Mouse (Mus musculus): ENCODE measurements around the gene Smad1.

The Smad1 gene

DNA sequence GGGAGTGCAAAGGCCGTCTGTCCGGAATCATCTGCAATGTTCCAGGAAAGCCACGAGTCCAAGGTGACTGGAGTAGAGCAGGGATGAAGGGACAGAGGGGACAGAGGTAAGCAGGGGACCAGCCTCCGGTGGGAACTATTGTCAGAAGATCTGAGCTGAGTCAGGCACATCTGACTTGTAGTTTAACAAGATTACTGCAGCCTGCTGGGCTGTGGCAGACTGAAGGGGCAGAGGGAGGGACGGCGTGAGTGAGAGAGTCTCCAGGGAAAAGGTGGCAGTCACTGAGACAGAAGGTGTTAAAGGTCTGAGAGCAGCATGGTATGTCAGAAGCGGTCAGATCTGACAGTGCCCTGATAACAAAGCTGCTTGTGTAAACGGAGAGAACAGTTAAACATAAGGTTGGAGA lies 16.5 kb downstream of the Smad1 start:
- DNase-seq (ENCODE audit: low read depth), result no peak

DNA sequence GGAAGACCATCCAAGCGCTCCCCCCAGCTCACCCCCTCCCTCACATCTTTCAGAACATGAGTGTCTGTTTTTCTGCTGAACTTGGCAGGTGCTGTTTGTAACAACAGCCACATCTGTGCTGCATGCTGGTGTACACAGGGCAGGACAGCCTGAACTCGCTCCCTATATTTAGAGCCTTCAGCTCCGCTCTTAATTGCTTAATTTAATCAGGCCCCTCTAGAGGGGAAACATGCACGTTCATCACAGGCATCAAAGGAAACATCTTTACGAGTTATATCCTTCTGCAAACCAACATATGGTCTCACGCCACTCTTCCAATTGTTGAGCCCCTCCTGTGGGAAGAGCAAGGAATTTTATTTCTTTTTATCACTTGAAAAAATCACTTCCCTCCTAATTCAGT lies 17.5 kb downstream of the Smad1 start:
- no peak for DNase-seq (ENCODE audit: low read depth)

DNA sequence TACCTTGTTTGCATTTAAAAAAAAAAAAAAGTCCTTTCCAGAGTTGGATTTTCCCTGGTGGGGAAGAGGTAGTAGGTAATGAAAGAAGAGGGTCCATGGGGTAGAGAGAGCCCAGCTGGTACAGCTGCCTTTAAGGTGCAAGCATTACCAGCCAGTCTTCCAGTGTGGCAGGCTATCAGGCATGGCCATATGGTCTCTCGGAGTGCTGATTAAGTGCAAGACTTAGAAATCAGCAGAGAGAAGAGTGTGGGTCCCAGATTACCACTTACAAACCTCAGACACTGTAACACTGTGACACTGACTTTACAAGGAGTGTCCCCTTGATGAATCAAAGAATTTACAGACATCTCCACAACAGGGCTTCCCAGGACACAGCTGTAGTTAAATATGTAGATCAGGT lies 18.9 kb downstream of the Smad1 start:
- no peak for DNase-seq (ENCODE audit: low read depth)

DNA sequence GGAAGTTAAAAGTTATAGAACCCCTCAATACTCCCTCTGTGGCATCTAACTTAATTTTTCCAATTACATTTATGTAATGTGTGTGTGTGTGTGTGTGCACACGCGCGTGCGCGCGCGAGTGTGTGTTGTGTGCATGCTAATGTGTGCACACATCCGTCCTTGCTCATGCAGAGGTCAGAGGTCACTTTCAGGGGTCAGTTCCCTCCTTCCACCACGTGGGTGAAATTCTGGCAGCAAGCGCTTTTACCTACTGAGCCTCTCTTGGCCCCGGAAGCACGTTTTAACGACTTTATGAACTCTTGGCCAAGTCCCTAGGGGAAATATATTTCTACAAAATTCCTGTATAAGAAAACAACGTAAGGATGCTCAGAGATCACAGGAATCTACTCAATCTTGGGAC lies 19.3 kb downstream of the Smad1 start:
- DNase-seq (ENCODE audit: low read depth), result no peak

DNA sequence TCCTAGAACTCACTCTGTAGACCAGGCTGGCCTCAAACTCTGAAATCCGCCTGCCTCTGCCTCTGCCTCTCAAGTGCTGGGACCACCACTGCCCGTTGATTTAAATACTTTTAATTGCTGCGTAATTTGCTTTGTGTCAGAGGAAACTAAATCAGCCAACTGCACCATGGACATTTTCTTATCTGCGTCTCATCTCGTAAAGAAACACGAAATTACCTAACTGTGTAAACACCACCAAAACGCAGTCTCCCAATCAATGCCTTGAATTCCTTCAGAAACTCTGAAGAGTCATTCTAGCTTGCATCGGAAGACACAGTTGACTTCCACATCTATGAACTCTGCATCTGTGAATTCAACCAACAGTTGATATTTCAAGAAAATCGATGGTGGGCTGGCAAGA lies 22.7 kb downstream of the Smad1 start:
- DNase-seq (ENCODE audit: low read depth), result no peak

DNA sequence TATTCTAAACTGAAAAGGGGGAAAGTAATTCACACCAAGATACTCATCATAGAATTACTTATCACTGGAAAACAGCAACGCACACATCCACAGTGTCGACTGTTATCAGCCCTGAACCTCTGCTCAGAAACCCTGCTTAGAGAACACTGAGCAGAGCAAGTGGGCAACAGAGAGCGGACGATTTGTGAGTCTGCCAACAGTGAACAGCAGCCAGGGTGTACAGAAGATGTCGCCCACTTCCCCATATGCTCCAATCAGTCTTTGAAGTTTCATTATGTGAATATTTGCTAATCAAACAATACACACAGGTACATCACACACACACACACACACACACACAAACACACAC lies 23.6 kb downstream of the Smad1 start:
- peak; percentile 55 for DNase-seq (ENCODE audit: low read depth)

DNA sequence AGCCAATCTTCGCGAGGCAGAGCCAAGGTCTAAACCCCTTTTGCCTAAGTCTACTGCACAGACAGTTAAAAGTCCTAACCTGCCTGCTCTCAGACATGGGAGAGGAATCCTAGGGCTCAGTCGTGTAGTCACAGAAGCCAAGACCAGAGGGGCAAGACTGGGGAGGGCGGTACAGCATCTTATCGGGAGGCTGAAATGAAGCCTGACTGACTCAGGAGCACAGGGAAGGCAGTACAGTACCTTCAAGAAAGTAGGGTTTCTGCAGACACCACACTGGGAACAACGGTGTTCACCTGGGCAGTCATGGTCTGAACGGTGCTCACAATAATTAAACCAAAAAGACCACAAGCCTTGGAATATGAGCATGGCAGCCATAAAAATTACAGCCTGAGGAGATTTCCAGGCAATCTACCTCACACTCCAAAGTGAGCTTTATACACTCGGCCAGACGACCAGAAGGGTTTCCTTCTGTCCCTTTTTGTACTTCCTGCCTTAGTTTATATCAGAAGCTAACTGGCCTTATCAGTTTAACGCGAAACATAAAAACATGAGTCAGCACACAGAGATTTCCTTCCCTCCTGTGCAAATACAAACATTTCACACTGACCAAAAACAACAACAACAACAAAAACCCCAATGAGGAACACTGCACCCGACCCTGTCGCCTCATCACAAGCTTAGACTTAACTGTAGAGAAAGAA lies 24.1 kb downstream of the Smad1 start:
- no peak for DNase-seq (ENCODE audit: low read depth)

DNA sequence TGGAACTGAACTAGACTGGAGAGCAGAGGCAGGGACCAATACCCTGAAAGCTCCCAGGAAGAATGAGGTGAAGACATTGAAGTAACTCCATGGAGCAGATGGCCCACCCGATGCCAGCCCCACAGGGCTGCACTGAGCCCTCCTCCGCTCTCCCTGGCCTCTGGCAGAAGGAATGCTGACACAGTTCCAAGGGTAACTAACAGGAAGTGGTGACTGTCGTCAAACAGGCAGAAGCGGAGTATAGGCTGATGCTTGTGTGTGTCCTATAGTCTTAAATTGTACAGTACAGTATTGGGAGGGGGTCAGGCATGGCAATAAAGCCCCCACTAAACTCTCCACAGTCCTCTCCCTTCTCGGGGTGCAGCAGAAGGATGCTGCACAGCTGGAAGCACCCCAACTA lies 24.9 kb downstream of the Smad1 start:
- DNase-seq (ENCODE audit: low read depth), result no peak

DNA sequence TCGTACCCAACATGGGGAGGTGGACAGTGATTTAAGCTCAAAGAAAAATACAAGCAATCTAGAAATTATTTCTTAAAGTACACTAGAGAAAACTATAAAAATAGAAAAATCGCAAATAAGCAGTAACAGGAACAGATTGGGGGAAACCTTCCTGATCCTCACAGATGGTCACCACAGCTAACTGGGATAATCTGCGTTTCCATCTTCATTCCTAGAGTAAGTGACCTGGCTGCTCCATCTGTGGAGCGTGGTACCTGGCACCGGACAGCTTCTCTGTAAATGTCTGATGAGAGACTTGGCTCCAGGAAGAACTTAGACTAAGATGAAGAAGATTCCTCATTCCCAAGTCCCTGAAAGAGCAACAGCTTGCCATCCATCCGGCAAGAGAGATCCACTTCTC lies 25.8 kb downstream of the Smad1 start:
- no peak for DNase-seq (ENCODE audit: low read depth)

DNA sequence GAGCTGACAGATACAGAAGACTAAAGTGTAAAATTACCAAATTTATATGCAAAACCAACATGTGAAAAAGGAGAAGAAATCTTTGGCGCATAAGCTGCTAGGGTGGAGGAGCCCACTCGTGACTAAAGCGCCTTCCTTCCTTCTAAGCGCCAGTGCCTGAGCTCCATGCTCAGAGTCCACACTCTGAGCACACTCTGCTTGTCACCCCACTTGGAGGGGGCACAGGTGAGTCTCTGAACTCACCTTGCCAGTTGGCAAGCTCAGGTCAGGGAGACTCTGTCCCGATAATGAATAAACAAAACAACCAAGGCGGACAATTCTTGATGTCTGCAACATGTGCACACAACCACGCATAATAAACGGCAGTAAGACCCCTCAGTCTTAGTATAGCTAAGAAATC lies 26.4 kb downstream of the Smad1 start:
- DNase-seq (ENCODE audit: low read depth), result no peak

DNA sequence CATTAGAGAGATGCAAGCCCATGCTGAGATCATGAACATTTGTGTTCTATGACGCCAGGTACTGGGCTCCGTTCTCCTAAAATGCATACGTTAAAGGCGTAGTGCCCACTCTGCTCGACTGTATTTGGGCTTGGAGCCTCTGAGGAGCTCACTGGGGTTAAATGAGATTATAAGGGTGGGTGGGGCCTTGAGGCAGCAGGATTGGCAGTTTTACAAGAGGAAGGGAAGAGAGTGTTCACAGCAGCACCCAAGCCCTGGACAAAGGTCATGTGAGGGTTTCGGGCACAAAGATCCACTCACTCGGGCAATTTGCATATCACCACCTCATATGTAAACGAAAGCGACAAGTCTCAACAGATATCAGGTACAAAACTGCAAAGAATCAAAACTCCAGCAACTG lies 26.8 kb downstream of the Smad1 start:
- DNase-seq (ENCODE audit: low read depth), result no peak

DNA sequence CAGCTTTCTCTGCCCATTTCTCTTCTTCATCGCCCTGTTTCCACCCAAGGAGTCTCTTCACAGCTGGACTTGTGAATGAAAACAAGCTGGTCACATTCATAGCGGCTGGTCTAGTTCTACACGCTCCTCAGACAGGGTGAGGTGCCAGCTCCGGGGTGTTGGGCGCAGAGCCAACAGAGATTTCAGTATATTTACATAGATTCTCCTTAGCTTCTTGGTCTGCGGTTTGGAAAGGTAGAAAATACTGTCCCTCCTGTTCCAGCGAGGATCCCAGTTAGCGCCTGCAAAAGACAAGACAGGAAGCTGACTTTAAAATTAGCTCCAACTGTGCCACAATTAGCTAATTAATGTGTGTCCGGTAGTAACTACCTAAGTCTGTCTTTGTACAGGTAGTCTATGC lies 27.2 kb downstream of the Smad1 start:
- no peak for DNase-seq (ENCODE audit: low read depth)

DNA sequence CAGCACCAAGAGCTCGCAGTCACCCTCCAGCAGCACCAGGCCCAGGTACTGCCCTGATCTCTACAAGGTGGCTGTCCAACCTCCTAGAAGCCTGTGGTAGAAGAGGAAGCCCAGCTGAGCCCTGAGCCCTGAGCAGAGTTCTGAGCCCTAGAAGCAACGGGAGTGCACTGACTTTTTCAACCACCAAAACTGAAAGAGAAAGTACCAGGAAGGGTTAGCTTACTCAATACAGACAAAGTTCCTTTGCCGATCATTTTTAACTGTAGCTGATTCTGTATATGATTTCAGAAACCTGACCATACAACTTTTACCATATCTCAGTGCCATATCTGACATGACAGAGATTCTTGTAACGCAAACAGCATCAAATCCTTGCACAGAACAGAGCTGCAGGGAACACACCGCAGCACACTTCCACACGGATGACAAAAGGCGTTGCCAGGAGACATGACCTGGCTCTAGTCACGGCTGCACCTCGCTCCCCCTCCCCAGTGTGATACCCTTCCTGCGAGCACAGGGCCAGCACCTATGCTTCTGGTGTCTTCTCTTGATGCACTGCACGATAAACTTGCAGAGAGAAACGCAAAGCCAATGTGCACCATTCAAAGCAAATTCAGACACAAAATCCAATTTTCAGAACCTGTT lies 28.6 kb downstream of the Smad1 start:
- DNase-seq (ENCODE audit: low read depth), result no peak

DNA sequence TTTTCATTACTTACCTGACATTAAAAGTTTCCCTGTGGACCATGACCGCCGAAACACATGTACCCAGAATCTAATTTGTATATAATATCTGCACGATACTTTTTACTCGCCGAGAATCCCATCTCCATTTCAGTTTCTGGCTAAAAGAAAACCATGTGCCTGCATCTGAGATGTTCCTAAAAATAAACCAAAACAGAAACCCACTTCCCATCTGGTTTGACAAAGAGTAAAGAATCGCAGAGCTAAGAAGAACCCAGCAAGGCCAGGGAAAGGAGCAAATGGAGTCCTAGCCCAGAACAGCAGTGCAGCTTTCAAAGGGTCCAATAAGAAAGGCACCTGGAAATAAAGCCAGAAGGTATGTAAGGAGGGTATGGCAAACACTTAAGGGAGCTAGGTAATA lies 30.2 kb downstream of the Smad1 start:
- no peak for DNase-seq (ENCODE audit: low read depth)

DNA sequence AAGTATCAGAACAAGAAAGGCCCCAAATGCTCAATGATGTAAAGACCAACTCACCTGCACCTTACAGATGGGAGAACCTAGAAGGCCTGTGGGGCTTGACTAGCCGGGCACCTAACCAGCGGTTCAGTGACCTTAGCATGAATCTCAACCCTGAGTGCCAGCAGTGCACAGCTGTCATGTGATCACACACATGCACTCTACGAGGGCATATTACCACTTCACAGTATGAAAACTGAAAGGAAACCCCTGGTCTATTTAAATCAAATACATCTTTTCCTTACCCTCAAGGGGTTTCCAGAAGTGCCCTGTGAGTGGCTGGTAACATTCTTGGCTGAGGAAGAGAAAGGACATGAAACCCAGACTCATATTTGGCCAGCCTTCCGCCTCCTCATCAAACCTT lies 31.4 kb downstream of the Smad1 start:
- DNase-seq (ENCODE audit: low read depth), result no peak

DNA sequence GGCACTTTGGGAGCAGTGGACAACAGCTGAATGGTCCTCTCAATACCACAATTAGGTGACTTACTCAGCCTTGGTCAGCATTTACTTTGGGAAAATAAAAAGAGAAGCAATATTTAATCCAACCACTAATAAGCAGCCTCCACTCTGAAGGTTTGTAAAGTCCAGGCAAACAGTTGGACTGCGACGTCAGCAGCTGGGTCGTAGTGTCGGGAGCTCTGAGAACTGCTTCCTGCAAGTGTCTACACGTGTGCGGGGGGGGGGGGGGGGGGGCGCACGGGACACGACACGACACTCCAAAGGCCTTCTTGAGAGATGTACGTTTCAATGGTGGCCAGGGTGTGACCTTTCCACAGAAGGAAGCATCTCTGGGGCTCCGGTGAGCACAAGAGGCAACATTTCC lies 32.0 kb downstream of the Smad1 start:
- DNase-seq (ENCODE audit: low read depth), result no peak

DNA sequence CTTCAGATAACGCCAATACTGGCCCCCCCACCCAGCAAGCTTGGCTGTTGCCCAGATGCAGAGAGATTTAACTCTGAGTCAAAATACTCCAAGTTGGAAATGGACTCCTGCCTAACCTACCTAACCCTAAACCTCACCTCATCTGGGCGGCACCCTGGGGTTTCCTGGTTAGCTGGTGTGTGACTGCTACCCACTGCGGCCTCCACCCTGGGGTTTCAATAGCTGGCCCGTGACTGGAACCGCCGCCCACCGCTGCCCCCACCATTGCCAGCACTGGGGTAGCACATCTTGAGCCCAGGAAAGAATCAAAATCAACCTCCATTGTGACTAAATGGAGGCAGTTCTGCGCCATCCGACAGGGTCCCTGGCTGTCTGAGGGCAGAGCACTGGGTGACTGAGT lies 33.1 kb downstream of the Smad1 start:
- no peak for DNase-seq (ENCODE audit: low read depth)

DNA sequence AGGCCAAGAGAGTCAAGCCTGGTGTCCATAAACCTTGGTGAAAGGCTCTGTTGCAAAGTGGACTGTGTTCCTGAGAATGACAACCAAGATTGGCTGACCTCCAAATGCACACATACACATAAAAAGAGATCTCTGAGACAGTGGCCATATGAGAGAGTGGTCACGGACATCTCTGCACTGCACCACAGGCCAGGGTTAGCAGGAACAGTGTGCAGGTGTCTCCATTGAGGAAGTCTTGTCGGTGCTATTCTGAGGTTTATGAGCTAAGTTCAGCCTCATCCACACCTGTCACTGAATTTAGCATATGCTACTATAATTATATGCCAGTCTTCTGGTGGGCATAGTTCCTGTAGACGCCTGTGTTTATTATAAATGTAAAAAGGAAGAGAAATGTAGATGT lies 33.6 kb downstream of the Smad1 start:
- no peak for DNase-seq (ENCODE audit: low read depth)

DNA sequence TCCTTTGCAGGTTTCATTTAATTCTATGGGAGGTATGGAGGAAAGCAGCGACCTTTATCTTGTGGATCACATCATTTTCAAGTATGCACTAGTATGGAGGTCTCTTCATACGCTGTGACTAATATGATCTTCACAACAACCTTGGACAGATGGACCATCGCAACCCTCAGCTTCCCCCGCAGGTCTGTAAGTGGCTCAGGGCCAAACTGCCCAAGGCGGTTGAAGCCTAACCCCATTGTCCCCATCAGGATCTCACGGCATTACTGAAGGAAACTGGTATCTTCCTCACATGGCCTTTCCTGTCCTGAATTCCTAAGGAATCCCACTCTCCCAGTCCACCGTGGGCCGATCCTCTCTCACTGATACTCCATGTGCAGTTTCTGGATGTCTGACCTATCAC lies 34.5 kb downstream of the Smad1 start:
- no peak for DNase-seq (ENCODE audit: low read depth)

DNA sequence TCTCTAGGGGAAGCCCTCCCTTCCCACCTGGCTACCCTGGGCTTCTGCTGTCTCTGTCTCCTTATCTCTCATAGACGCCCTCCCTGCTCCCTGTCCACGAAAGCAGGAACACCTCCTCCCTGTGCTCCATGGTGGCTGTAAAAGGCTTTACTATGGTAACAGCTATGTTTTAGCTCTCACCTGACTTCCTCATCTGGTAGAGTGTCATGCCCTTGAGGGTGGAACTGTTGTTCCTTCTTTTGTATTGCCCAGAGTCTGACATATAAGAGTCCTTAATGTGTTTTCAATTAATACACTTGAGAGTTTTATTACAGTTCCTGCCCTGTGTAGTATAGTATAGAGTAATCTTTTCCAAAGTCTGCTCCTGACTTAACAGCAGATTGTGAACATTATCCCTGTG lies 36.9 kb downstream of the Smad1 start:
- no peak for DNase-seq (ENCODE audit: low read depth)

DNA sequence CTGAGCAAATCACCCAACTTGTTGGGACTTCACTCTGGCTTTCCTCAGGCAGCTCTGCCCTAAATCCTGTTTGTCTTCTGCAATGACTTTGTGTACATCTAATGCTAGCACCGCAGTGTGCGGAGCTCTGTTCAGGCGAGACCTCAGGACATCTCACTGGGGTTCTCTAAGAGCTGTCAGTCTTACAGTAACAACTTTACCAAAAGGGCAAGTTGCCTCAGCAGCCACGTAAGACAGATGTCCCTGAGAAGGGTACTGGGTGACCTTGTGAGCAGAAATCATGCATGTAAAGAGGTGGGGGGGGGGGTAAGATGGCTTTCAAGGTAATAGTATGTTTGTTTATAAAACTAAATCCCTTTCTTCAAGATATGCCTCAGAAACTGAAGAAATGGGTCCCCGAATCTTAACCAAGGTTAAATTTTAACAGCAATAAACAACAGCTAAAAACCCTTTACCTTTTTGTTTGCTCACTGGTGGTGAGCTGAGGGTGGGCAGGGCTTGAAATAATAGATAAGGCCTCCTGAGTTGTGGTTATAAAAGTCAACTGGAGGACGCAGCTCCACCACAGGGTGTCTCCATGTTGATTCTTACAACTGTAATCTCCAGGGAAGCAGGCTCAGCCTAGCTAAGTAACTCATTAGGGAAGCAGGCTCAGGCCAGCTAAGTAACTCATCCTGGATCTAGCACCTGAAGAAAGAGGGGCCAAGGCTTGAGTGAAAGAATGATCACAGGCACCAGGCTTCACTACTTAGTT lies 38.4 kb downstream of the Smad1 start:
- DNase-seq (ENCODE audit: low read depth), result no peak

DNA sequence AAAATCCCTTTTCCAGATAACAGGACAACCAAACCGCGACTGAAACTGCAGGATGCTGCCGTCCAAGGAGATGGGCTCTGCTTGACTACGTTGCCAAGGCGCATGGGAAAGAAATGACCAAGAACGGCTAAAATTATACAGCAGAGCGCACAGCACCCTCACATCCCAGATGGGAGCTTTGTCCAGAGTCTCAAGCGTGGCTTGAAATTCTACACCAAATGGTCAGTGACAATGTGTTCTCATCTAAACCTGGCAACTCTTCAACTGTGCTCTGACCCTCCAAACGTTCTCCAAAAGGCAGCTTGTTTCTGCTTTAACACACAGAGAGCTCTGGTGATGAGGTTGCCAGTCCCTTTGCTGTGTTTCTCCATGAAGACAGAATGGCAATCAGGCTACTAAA lies 39.0 kb downstream of the Smad1 start:
- no peak for DNase-seq (ENCODE audit: low read depth)

DNA sequence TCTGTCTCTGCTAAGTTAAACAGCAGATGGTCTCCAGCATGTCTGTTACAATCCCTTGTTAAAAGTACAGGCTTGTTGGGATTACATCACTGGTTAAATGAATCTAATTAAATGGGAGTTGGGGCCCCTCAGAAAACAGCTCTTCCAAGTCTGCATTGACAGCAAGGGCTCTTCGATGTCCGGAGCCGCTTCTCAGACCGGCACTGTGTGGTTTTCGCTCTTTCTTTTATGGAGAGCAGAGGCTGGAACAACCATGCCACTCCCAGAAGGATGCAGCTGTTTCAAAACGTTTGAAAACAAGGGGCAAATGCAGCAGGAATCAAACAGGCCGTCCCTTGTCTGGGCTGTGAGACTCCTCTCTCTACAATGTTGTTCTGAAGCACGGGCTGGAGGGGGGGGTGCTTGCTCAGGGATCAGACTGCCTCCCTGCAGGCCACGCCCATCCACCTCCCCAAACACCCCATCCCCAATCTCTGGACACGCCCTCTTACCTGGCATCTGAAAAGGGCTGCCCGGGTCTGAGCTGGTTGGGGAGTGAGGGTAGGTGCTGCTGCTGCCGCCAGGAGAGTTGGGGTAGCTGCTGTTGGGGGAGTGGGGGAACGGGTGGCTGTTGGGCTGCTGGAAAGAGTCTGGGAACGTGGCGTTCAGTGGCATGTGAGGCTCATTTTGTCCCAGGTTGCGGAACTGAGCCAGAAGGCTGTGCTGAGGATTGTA lies 43.4 kb downstream of the Smad1 start:
- DNase-seq (ENCODE audit: low read depth), result no peak
